Mouse (Mus musculus) hindbrain, embryonic 15.5 days (tissue): ENCODE measurements around the gene Dgke. TPM values are rescaled to one million over a fixed set of nuclear protein-coding genes. Genes with fewer than 3 reads are reported as not detected.
A peak's percentile ranks its signal among the peaks of the same experiment; 100 is the strongest.
"Not testable (repeated sequence)": the region's sequence is repeated elsewhere in the genome, so short reads cannot be mapped to it uniquely, and the experiment has no call there.

Experiments used
- ATAC-seq: fragments of 200-750 bp; cut with Nextera tagmentation; 2 replicates; pipeline ENCODE4 v1.8.0; 2017; ENCODE audit warnings: low read depth, moderate number of reproducible peaks, moderate TSS enrichment; ENCODE audit not compliant: low FRiP score
- H3K27ac ChIP-seq: fragments of 300-500 bp; sonication (generic); replicated peaks from 2 replicates; pipeline ENCODE4 v1.5.1; 2015; ENCODE audit warnings: mild to moderate bottlenecking, inconsistent platforms
- H3K27me3 ChIP-seq: fragments of 300-500 bp; sonication (generic); 2 replicates; pipeline ENCODE4 v1.6.1; 2015; ENCODE audit warnings: control low read depth, inconsistent platforms
- H3K36me3 ChIP-seq: fragments of 300-500 bp; sonication (generic); 2 replicates; pipeline ENCODE4 v1.6.1; 2015; ENCODE audit warnings: control low read depth, inconsistent platforms
- H3K4me1 ChIP-seq: fragments of 300-500 bp; sonication (generic); replicated peaks from 2 replicates; pipeline ENCODE4 v1.6.1; 2015; ENCODE audit warnings: control low read depth, inconsistent platforms
- H3K4me2 ChIP-seq: fragments of 300-500 bp; sonication (generic); 2 replicates; pipeline ENCODE4 v1.6.1; 2015; ENCODE audit warnings: moderate library complexity, mild to moderate bottlenecking, inconsistent platforms
- H3K4me3 ChIP-seq: fragments of 300-500 bp; sonication (generic); 2 replicates; pipeline ENCODE4 v1.5.1; 2015; ENCODE audit warnings: mild to moderate bottlenecking, inconsistent platforms
- H3K9ac ChIP-seq: fragments of 300-500 bp; sonication (generic); 2 replicates; pipeline ENCODE4 v1.6.1; 2015; ENCODE audit warnings: inconsistent platforms
- H3K9me3 ChIP-seq: fragments of 300-500 bp; sonication (generic); 2 replicates; pipeline ENCODE4 v1.6.1; 2016; ENCODE audit warnings: control low read depth, inconsistent platforms
- WGBS: fragments of 180-500 bp; shearing (Covaris S2); methylation state at CpG from one replicate; pipeline ENCODE4 v1.1.7; 2015; 5-methylcytosine and 5-hydroxymethylcytosine counted together
- polyA plus RNA-seq: library from polyadenylated mRNA; unstranded; fragments of >200 nt; fragmentation: Nextera tagmentation; extraction: Ambion mirVana; gene quantifications from 2 replicates; pipeline ENCODE4 v1.2.1, GENCODE M21; 2015

Dgke gene
- polyA plus RNA-seq = 17.2 and 17.3 TPM in 2 replicates

GRCm38 (mm10) chr11:89066750-89067149, at the start of gene Dgke:
Dgke (minus strand) TSS chr11:89066850.
- no peak for ATAC-seq
- H3K4me2 ChIP-seq = no peak within 1 kb of the TSS
- no peaks in the 10 kb centered on the region for H3K36me3 ChIP-seq
- H3K9me3 ChIP-seq = no peaks in the 10 kb centered on the region
- H3K4me1 ChIP-seq = no peaks in the 10 kb centered on the region
- H3K27me3 ChIP-seq = no peaks in the 10 kb centered on the region
- H3K27ac ChIP-seq = no peak within 1 kb of the TSS
- no peak within 1 kb of the TSS for H3K4me3 ChIP-seq
- 89% methylated on average over 1 of the region's 1 CpGs for WGBS
- H3K9ac ChIP-seq = no peak within 1 kb of the TSS

- Histone ChIP-seq H3K4me3 (no peak overlapping the region), H3K4me1 (no peaks in the 10 kb centered on the region), H3K9ac (no peak overlapping the region), H3K9me3 (no peaks in the 10 kb centered on the region), H3K27ac (no peak overlapping the region), H3K27me3 (no peaks in the 10 kb centered on the region), H3K4me2 (no peak overlapping the region), H3K36me3 (no peaks in the 10 kb centered on the region)
- no peak for ATAC-seq
- WGBS = 33% methylated on average over 12 of the region's 12 CpGs
Measured at GRCm38 (mm10) chr11:89107180-89107807, 40.6 kb upstream of the Dgke start.

- Histone ChIP-seq H3K4me3 (no peak overlapping the region), H3K4me1 (peaks cover 4% of the 10 kb centered on the region; the same call in 1 of the 2 replicates), H3K27ac (no peak overlapping the region), H3K27me3 (no peaks in the 10 kb centered on the region), H3K9ac (no peak overlapping the region), H3K9me3 (no peaks in the 10 kb centered on the region), H3K36me3 (no peaks in the 10 kb centered on the region), H3K4me2 (no peak overlapping the region)
- 87% methylated on average over 11 of the region's 11 CpGs for WGBS
- ATAC-seq = no peak
Measured at GRCm38 (mm10) chr11:89105823-89106222, 39.2 kb upstream of the Dgke start.

GRCm38 (mm10) chr11:89105211-89105610, 38.6 kb upstream of the Dgke start:
- no peak overlapping the region for H3K4me3 ChIP-seq
- H3K4me2 ChIP-seq = no peak overlapping the region
- no peaks in the 10 kb centered on the region for H3K27me3 ChIP-seq
- no peaks in the 10 kb centered on the region for H3K36me3 ChIP-seq
- H3K27ac ChIP-seq = no peak overlapping the region
- no peaks in the 10 kb centered on the region for H3K9me3 ChIP-seq
- 94% methylated on average over 8 of the region's 8 CpGs for WGBS
- peaks cover 7% of the 10 kb centered on the region; the same call in 1 of the 2 replicates for H3K4me1 ChIP-seq
- H3K9ac ChIP-seq = no peak overlapping the region
- ATAC-seq = no peak

GRCm38 (mm10) chr11:89103166-89103565, 36.5 kb upstream of the Dgke start:
- 95% methylated on average over 14 of the region's 14 CpGs for WGBS
- H3K9me3 ChIP-seq = no peaks in the 10 kb centered on the region
- no peak for ATAC-seq
- no peak overlapping the region for H3K9ac ChIP-seq
- H3K4me2 ChIP-seq = no peak overlapping the region
- no peak overlapping the region for H3K4me3 ChIP-seq
- no peaks in the 10 kb centered on the region for H3K27me3 ChIP-seq
- H3K27ac ChIP-seq = no peak overlapping the region
- H3K4me1 ChIP-seq = peaks cover 7% of the 10 kb centered on the region; the same call in 1 of the 2 replicates
- H3K36me3 ChIP-seq = no peaks in the 10 kb centered on the region

- H3K36me3 ChIP-seq = no peaks in the 10 kb centered on the region
- H3K9me3 ChIP-seq = no peaks in the 10 kb centered on the region
- H3K27me3 ChIP-seq = no peaks in the 10 kb centered on the region
- H3K27ac ChIP-seq = no peak overlapping the region
- H3K4me3 ChIP-seq = peak overlapping the region; percentile 26
- peak overlapping the region; percentile 43 for H3K9ac ChIP-seq
- no peak for ATAC-seq
- H3K4me2 ChIP-seq = peak overlapping the region; percentile 52
- WGBS = 30% methylated on average over 17 of the region's 17 CpGs
- peaks cover 7% of the 10 kb centered on the region; the same call in 1 of the 2 replicates for H3K4me1 ChIP-seq
Measured at GRCm38 (mm10) chr11:89100826-89101321, 34.2 kb upstream of the Dgke start.

GRCm38 (mm10) chr11:89100403-89100802, 33.8 kb upstream of the Dgke start:
- Histone ChIP-seq H3K4me3 (peak overlapping the region; percentile 26), H3K36me3 (no peaks in the 10 kb centered on the region), H3K9me3 (no peaks in the 10 kb centered on the region), H3K4me1 (peaks cover 7% of the 10 kb centered on the region; the same call in 1 of the 2 replicates), H3K27me3 (no peaks in the 10 kb centered on the region), H3K27ac (no peak overlapping the region), H3K4me2 (peak overlapping the region; percentile 52), H3K9ac (0 out of 2 replicates have a peak overlapping the region, but pooled peaks have one; percentile 43)
- under 1% methylated on average over 9 of the region's 9 CpGs for WGBS
- ATAC-seq = peak; percentile 77; the same call in 1 of the 2 replicates

- ATAC-seq = no peak
- H3K9me3 ChIP-seq = no peaks in the 10 kb centered on the region
- H3K27me3 ChIP-seq = no peaks in the 10 kb centered on the region
- H3K4me2 ChIP-seq = no peak overlapping the region
- H3K4me1 ChIP-seq = peaks cover 7% of the 10 kb centered on the region; the same call in 1 of the 2 replicates
- no peaks in the 10 kb centered on the region for H3K36me3 ChIP-seq
- no peak overlapping the region for H3K9ac ChIP-seq
- no peak overlapping the region for H3K4me3 ChIP-seq
- H3K27ac ChIP-seq = no peak overlapping the region
- 82% methylated on average over 6 of the region's 6 CpGs for WGBS
Measured at GRCm38 (mm10) chr11:89098930-89099329, 32.3 kb upstream of the Dgke start.

GRCm38 (mm10) chr11:89098083-89098835, 31.6 kb upstream of the Dgke start:
- no peak for ATAC-seq

GRCm38 (mm10) chr11:89097292-89097691, 30.6 kb upstream of the Dgke start:
- not testable (repeated sequence) for ATAC-seq, H3K4me3 ChIP-seq, H3K27me3 ChIP-seq, H3K27ac ChIP-seq, H3K4me2 ChIP-seq, H3K9ac ChIP-seq, H3K4me1 ChIP-seq, H3K36me3 ChIP-seq, H3K9me3 ChIP-seq
- WGBS = 87% methylated on average over 10 of the region's 10 CpGs

More at GRCm38 (mm10) chr11:89098083-89098835, 31.6 kb upstream of the Dgke start:
- no peaks in the 10 kb centered on the region for H3K9me3 ChIP-seq
- no peaks in the 10 kb centered on the region for H3K27me3 ChIP-seq
- no peak overlapping the region for H3K27ac ChIP-seq
- H3K4me2 ChIP-seq = no peak overlapping the region
- no peak overlapping the region for H3K4me3 ChIP-seq
- H3K9ac ChIP-seq = no peak overlapping the region
- 82% methylated on average over 17 of the region's 17 CpGs for WGBS
- H3K4me1 ChIP-seq = peaks cover 7% of the 10 kb centered on the region; the same call in 1 of the 2 replicates
- no peaks in the 10 kb centered on the region for H3K36me3 ChIP-seq

- ATAC-seq = no peak
- H3K4me1 ChIP-seq = no peaks in the 10 kb centered on the region
- no peak overlapping the region for H3K4me3 ChIP-seq
- H3K9me3 ChIP-seq = no peaks in the 10 kb centered on the region
- H3K4me2 ChIP-seq = no peak overlapping the region
- H3K27ac ChIP-seq = no peak overlapping the region
- no peak overlapping the region for H3K9ac ChIP-seq
- H3K36me3 ChIP-seq = no peaks in the 10 kb centered on the region
- 83% methylated on average over 3 of the region's 3 CpGs for WGBS
- H3K27me3 ChIP-seq = no peaks in the 10 kb centered on the region
Measured at GRCm38 (mm10) chr11:89095306-89095705, 28.7 kb upstream of the Dgke start.

- H3K27ac ChIP-seq = no peak overlapping the region
- ATAC-seq = no peak
- no peaks in the 10 kb centered on the region for H3K27me3 ChIP-seq
- 71% methylated on average over 9 of the region's 9 CpGs for WGBS
- no peak overlapping the region for H3K4me2 ChIP-seq
- no peak overlapping the region for H3K4me3 ChIP-seq
- no peaks in the 10 kb centered on the region for H3K36me3 ChIP-seq
- H3K9ac ChIP-seq = no peak overlapping the region
- no peaks in the 10 kb centered on the region for H3K9me3 ChIP-seq
- H3K4me1 ChIP-seq = no peaks in the 10 kb centered on the region
Measured at GRCm38 (mm10) chr11:89092714-89093113, 26.1 kb upstream of the Dgke start.
